Mouse (Mus musculus) lung, embryonic 14.5 days (tissue): ENCODE measurements around the gene Clasp2. TPM values are rescaled to one million over a fixed set of nuclear protein-coding genes. Genes with fewer than 3 reads are reported as not detected.
"Not testable (repeated sequence)": the region's sequence is repeated elsewhere in the genome, so short reads cannot be mapped to it uniquely, and the experiment has no call there.

Source experiments
- ATAC-seq: fragments of 200-750 bp; cut with Nextera tagmentation; 2 replicates; pipeline ENCODE4 v1.8.0; 2017; ENCODE audit warnings: mild to moderate bottlenecking, moderate TSS enrichment, moderate library complexity; ENCODE audit not compliant: insufficient read depth
- DNase-seq: peaks from one replicate; pipeline ENCODE4 v3.0.0-alpha.2; 2015
- H3K27ac ChIP-seq: fragments of 300-500 bp; sonication (generic); 2 replicates; pipeline ENCODE4 v1.5.1; 2014; ENCODE audit warnings: low read depth, mild to moderate bottlenecking, moderate library complexity
- H3K27me3 ChIP-seq: fragments of 300-500 bp; sonication (generic); 2 replicates; pipeline ENCODE4 v1.6.1; 2014; ENCODE audit warnings: low read length, control low read depth; ENCODE audit not compliant: insufficient read depth
- H3K36me3 ChIP-seq: fragments of 300-500 bp; sonication (generic); 2 replicates; pipeline ENCODE4 v1.6.1; 2014; ENCODE audit warnings: control low read depth; ENCODE audit not compliant: insufficient read depth
- H3K4me1 ChIP-seq: fragments of 300-500 bp; sonication (generic); 2 replicates; pipeline ENCODE4 v1.6.1; 2014; ENCODE audit warnings: antibody characterized with exemption, control low read depth; ENCODE audit not compliant: insufficient read depth
- H3K4me2 ChIP-seq: fragments of 300-500 bp; sonication (generic); 2 replicates; pipeline ENCODE4 v1.6.1; 2014; ENCODE audit warnings: mild to moderate bottlenecking
- H3K4me3 ChIP-seq: fragments of 300-500 bp; sonication (generic); 2 replicates; pipeline ENCODE4 v1.5.1; 2014; ENCODE audit warnings: low read depth, low read length
- H3K9ac ChIP-seq: fragments of 300-500 bp; sonication (generic); 2 replicates; pipeline ENCODE4 v1.6.1; 2014
- H3K9me3 ChIP-seq: fragments of 300-500 bp; sonication (generic); 2 replicates; pipeline ENCODE4 v1.6.1; 2016; ENCODE audit warnings: low read depth, low read length, control low read depth
- CTCF ChIP-seq: IDR thresholded peaks from 2 replicates; pipeline ENCODE4 v1.5.1; 2016; ENCODE audit warnings: antibody characterized with exemption, low read depth
- WGBS: fragments of 180-500 bp; shearing (Covaris S2); extraction: QIAGEN DNeasy Blood & Tissue Kit; methylation state at CpG from one replicate; pipeline ENCODE4 v1.1.7; 2014; 5-methylcytosine and 5-hydroxymethylcytosine counted together
- polyA plus RNA-seq: library from polyadenylated mRNA; unstranded; fragments of >200 nt; fragmentation: Nextera tagmentation; extraction: Ambion mirVana; gene quantifications from 2 replicates; pipeline ENCODE4 v1.2.1, GENCODE M21; 2014

Clasp2 gene
- polyA plus RNA-seq, 1 experiment from 2014 or later: 34.2 TPM

GRCm38 (mm10) chr9:113710871-113711270, 30.4 kb upstream of the Clasp2 start:
- no peaks in the 10 kb centered on the region for H3K27me3 ChIP-seq
- no peak overlapping the region for H3K27ac ChIP-seq
- 77% methylated on average over 12 of the region's 12 CpGs for WGBS
- H3K4me3 ChIP-seq: no peak overlapping the region
- no peak for TF ChIP-seq CTCF
- peaks cover 5% of the 10 kb centered on the region; the same call in 1 of the 2 replicates for H3K4me1 ChIP-seq
- DNase-seq (no peak), ATAC-seq (no peak)
- no peak overlapping the region for H3K9ac ChIP-seq
- H3K36me3 ChIP-seq: no peaks in the 10 kb centered on the region
- H3K4me2 ChIP-seq: no peak overlapping the region
- no peaks in the 10 kb centered on the region for H3K9me3 ChIP-seq

DNA sequence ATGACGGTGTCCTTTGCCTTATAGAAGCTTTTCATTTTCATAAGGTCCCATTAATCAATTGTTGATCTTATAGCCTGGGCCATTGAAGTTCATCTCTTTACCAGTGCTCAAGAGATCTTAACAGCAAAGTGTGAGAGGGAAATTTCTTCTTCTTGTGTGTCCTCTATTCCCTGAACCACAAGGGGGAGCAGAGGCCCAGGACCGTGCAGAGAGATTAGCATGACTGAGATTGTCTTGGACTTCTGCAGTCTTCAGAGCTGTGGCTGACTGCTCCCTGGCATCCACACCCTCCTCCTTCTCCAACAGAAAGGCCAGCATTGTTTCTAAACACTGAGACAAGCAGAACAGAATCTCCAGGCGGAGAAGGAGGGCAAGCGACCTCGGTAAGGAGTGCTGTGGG, 22.2 kb upstream of the Clasp2 start:
- ATAC-seq (peak; percentile 70), DNase-seq (peak; percentile 59)

GRCm38 (mm10) chr9:113724646-113725045, 16.6 kb upstream of the Clasp2 start:
- Histone ChIP-seq H3K4me1 (no peaks in the 10 kb centered on the region), H3K27ac (no peak overlapping the region), H3K4me2 (no peak overlapping the region), H3K4me3 (no peak overlapping the region), H3K9me3 (no peaks in the 10 kb centered on the region), H3K9ac (no peak overlapping the region), H3K36me3 (no peaks in the 10 kb centered on the region), H3K27me3 (no peaks in the 10 kb centered on the region)
- ATAC-seq: no peak
- 79% methylated on average over 15 of the region's 15 CpGs for WGBS
- TF ChIP-seq CTCF: no peak
- DNase-seq: no peak

More for the DNA sequence above, 22.2 kb upstream of the Clasp2 start:
- no peak overlapping the region for H3K4me2 ChIP-seq
- TF ChIP-seq CTCF: peak; percentile 72
- no peak overlapping the region for H3K4me3 ChIP-seq
- no peaks in the 10 kb centered on the region for H3K9me3 ChIP-seq
- no peaks in the 10 kb centered on the region for H3K27me3 ChIP-seq
- no peaks in the 10 kb centered on the region for H3K4me1 ChIP-seq
- no peak overlapping the region for H3K27ac ChIP-seq
- no peak overlapping the region for H3K9ac ChIP-seq
- no peaks in the 10 kb centered on the region for H3K36me3 ChIP-seq
- 48% methylated on average over 5 of the region's 5 CpGs for WGBS

DNA sequence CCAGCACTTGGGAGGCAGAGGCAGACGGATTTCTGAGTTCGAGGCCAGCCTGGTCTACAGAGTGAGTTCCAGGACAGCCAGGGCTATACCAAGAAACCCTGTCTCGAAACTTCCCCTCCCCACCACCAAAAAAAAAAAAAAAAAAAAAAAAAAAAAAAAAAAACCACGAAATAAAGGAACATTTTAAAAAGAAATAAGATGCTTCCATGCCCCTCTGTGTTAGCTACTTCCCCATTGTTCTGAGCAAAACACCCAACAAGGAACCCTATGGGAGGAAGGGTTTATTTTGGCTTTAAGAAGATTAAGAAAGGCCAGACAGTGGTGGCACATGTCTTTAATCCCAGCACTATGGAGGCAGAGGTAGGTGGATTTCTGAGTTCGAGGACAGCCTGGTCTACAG, 15.7 kb upstream of the Clasp2 start:
- not testable (repeated sequence) for H3K27ac ChIP-seq, H3K36me3 ChIP-seq, H3K27me3 ChIP-seq, DNase-seq, H3K4me2 ChIP-seq, H3K4me3 ChIP-seq, H3K9me3 ChIP-seq, H3K4me1 ChIP-seq, ATAC-seq, H3K9ac ChIP-seq
- WGBS: 81% methylated on average over 5 of the region's 5 CpGs

DNA sequence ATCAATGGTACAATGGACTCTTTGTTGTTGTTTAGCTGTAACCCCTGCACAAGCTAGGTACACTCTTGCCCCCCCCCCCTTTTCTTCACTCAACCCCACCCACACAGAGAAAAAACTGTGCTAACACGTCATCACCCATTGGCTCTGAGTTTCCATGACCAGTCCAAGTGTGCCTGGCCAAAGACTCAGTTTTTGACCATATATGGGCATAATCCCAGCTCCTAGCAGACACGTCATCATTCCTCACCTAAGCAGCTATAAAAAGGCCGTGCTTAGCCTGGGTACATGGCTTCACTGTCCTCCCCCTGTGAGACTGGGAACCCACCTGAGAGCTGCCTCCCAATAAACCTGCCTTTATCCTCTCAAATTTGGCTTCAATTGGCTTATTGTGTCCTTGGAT, 15.1 kb upstream of the Clasp2 start:
- no peaks in the 10 kb centered on the region for H3K27me3 ChIP-seq
- no peak overlapping the region for H3K27ac ChIP-seq
- TF ChIP-seq CTCF: no peak
- no peaks in the 10 kb centered on the region for H3K9me3 ChIP-seq
- DNase-seq (no peak), ATAC-seq (no peak)
- no peak overlapping the region for H3K4me2 ChIP-seq
- no peaks in the 10 kb centered on the region for H3K36me3 ChIP-seq
- WGBS: 41% methylated on average over 3 of the region's 3 CpGs
- H3K4me1 ChIP-seq: no peaks in the 10 kb centered on the region
- H3K9ac ChIP-seq: no peak overlapping the region
- no peak overlapping the region for H3K4me3 ChIP-seq

DNA sequence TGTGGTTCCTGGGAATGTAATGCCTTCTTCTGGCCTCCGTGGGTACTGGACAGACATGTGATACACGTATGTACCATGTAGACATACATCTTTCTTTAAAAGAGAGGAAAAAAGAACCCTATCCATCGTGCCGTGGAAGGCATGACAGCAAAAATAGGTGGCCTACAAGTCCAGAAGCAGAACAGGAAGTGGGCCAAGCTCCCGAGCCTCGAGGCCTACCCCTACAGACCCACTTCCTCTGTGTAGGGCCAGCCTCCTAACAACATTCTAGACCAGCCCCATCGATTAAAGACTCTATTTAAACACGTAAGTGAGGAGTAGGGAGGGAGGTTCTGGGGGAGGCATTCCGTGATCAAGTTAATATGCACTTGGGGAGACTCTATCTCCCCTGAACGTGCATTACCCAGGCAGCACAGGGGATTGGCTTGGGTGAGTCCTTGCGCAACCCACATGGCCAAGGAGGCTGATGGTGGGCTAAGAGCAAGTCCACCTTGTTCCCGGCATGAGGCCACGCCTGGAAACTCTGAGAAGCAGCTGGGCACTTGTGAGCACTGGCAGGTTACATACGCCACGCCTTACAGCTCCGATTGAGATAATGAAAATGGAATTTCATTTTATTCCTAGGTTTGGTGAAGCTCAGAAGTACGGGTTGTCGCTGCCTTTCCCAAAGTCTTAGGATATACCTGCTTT, 14.1 kb upstream of the Clasp2 start:
- WGBS: 86% methylated on average over 18 of the region's 18 CpGs

DNA sequence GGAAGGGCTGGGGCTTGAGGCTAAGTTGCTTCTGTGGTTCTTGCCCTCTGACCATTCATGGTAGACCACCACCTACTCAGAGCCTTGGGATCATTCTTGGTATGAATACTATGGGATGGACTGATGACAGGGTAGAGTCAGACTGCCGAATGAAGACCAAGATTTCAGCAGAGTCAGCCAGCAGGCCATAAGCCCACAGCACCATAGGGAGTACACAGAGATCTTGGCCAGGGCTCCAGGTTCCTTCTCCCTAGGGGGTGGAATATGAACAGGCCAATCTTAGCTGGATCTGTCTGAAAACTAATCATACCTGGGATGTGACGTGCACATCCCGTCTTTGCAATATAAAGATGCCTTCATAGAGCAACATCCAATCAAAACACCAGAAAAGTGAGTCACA, 9.7 kb upstream of the Clasp2 start:
- no peak overlapping the region for H3K4me3 ChIP-seq
- H3K4me2 ChIP-seq: no peak overlapping the region
- 82% methylated on average over 3 of the region's 3 CpGs for WGBS
- H3K9ac ChIP-seq: no peak overlapping the region
- no peaks in the 10 kb centered on the region for H3K27me3 ChIP-seq
- no peaks in the 10 kb centered on the region for H3K9me3 ChIP-seq
- ATAC-seq: no peak
- no peak overlapping the region for H3K27ac ChIP-seq
- no peaks in the 10 kb centered on the region for H3K4me1 ChIP-seq
- TF ChIP-seq CTCF: no peak
- no peaks in the 10 kb centered on the region for H3K36me3 ChIP-seq
- DNase-seq: no peak

More for the DNA sequence above, 14.1 kb upstream of the Clasp2 start:
- Histone ChIP-seq H3K27ac (no peak overlapping the region), H3K9ac (no peak overlapping the region), H3K4me3 (no peak overlapping the region), H3K4me1 (no peaks in the 10 kb centered on the region), H3K4me2 (no peak overlapping the region), H3K9me3 (no peaks in the 10 kb centered on the region), H3K36me3 (no peaks in the 10 kb centered on the region), H3K27me3 (no peaks in the 10 kb centered on the region)
- no peak for DNase-seq
- TF ChIP-seq CTCF: no peak
- ATAC-seq: no peak
